Mouse (Mus musculus) forebrain, embryonic 10.5 days (tissue): ENCODE data around the gene Il6ra. TPM values are rescaled to one million over a fixed set of nuclear protein-coding genes. Genes with fewer than 3 reads are reported as not detected.

Experiments used
- DNase-seq: peaks from one replicate; pipeline ENCODE4 v3.0.0-alpha.2; 2017; ENCODE audit warnings: low spot score; ENCODE audit errors: extremely low spot score
- H3K27ac ChIP-seq: fragments of 300-500 bp; sonication (generic); 2 replicates; pipeline ENCODE4 v1.5.1; 2016; ENCODE audit warnings: mild to moderate bottlenecking
- H3K27me3 ChIP-seq: fragments of 300-500 bp; sonication (generic); 2 replicates; pipeline ENCODE4 v1.6.1; 2016; ENCODE audit warnings: mild to moderate bottlenecking; ENCODE audit not compliant: poor library complexity, severe bottlenecking
- H3K36me3 ChIP-seq: fragments of 300-500 bp; sonication (generic); replicated peaks from 2 replicates; pipeline ENCODE4 v1.6.1; 2016; ENCODE audit warnings: mild to moderate bottlenecking, moderate library complexity
- H3K4me1 ChIP-seq: fragments of 300-500 bp; sonication (generic); 2 replicates; pipeline ENCODE4 v1.6.1; 2016
- H3K4me3 ChIP-seq: fragments of 300-500 bp; sonication (generic); 2 replicates; pipeline ENCODE4 v1.5.1; 2016; ENCODE audit warnings: mild to moderate bottlenecking, moderate library complexity
- H3K9me3 ChIP-seq: fragments of 300-500 bp; sonication (generic); 2 replicates; pipeline ENCODE4 v1.6.1; 2016; ENCODE audit warnings: mild to moderate bottlenecking, moderate library complexity
- WGBS: fragments of 180-500 bp; shearing (Covaris S2); methylation state at CpG from one replicate; pipeline ENCODE4 v1.1.7; 2016; 5-methylcytosine and 5-hydroxymethylcytosine counted together
- polyA plus RNA-seq: library from polyadenylated mRNA; unstranded; fragments of >200 nt; fragmentation: Nextera tagmentation; extraction: Ambion mirVana; gene quantifications from 2 replicates; pipeline ENCODE4 v1.2.1, GENCODE M21; 2016

Gene Il6ra
- polyA plus RNA-seq, 1 experiment from 2014 or later, result 0.35 TPM

GRCm38 (mm10) chr3:89936495-89936894 is 23.5 kb upstream of the Il6ra start:
- H3K27ac ChIP-seq, result no peak overlapping the region
- 92% methylated on average over 3 of the region's 3 CpGs for WGBS
- no peak for DNase-seq
- no peaks in the 10 kb centered on the region for H3K27me3 ChIP-seq
- H3K9me3 ChIP-seq, result no peaks in the 10 kb centered on the region; the same call in 1 of the 2 replicates
- no peak overlapping the region for H3K4me3 ChIP-seq
- no peaks in the 10 kb centered on the region for H3K4me1 ChIP-seq
- peaks cover 51% of the 10 kb centered on the region for H3K36me3 ChIP-seq

GRCm38 (mm10) chr3:89932925-89933324 is 19.9 kb upstream of the Il6ra start:
- DNase-seq, result no peak
- Histone ChIP-seq H3K4me3 (no peak overlapping the region), H3K9me3 (no peaks in the 10 kb centered on the region; the same call in 1 of the 2 replicates), H3K36me3 (peaks cover 19% of the 10 kb centered on the region), H3K4me1 (no peaks in the 10 kb centered on the region), H3K27ac (no peak overlapping the region), H3K27me3 (no peaks in the 10 kb centered on the region)
- WGBS, result 91% methylated on average over 2 of the region's 2 CpGs

GRCm38 (mm10) chr3:89928956-89929355 is 16.0 kb upstream of the Il6ra start:
- no peaks in the 10 kb centered on the region for H3K4me1 ChIP-seq
- 79% methylated on average over 4 of the region's 4 CpGs for WGBS
- H3K36me3 ChIP-seq, result no peaks in the 10 kb centered on the region
- H3K27ac ChIP-seq, result no peak overlapping the region
- no peak overlapping the region for H3K4me3 ChIP-seq
- DNase-seq, result no peak
- no peaks in the 10 kb centered on the region; the same call in 1 of the 2 replicates for H3K9me3 ChIP-seq
- H3K27me3 ChIP-seq, result no peaks in the 10 kb centered on the region

GRCm38 (mm10) chr3:89926440-89926839 is 13.4 kb upstream of the Il6ra start:
- no peaks in the 10 kb centered on the region for H3K36me3 ChIP-seq
- 100% methylated on average over 1 of the region's 1 CpGs for WGBS
- H3K4me1 ChIP-seq, result no peaks in the 10 kb centered on the region
- H3K9me3 ChIP-seq, result no peaks in the 10 kb centered on the region
- no peak overlapping the region for H3K4me3 ChIP-seq
- DNase-seq, result no peak
- H3K27me3 ChIP-seq, result no peaks in the 10 kb centered on the region
- H3K27ac ChIP-seq, result no peak overlapping the region

GRCm38 (mm10) chr3:89920711-89921110 is 7.7 kb upstream of the Il6ra start:
- Histone ChIP-seq H3K27me3 (peaks cover 5% of the 10 kb centered on the region), H3K9me3 (no peaks in the 10 kb centered on the region), H3K4me1 (no peaks in the 10 kb centered on the region), H3K36me3 (no peaks in the 10 kb centered on the region), H3K27ac (no peak overlapping the region), H3K4me3 (no peak overlapping the region)
- 75% methylated on average over 6 of the region's 6 CpGs for WGBS
- DNase-seq, result no peak

GRCm38 (mm10) chr3:89917408-89917807 is 4.4 kb upstream of the Il6ra start:
- peaks cover 13% of the 10 kb centered on the region for H3K4me1 ChIP-seq
- no peaks in the 10 kb centered on the region for H3K36me3 ChIP-seq
- 53% methylated on average over 3 of the region's 3 CpGs for WGBS

GRCm38 (mm10) chr3:89916622-89917021 is 3.6 kb upstream of the Il6ra start:
- H3K36me3 ChIP-seq, result no peaks in the 10 kb centered on the region
- DNase-seq, result no peak
- H3K4me1 ChIP-seq, result peaks cover 16% of the 10 kb centered on the region
- 97% methylated on average over 1 of the region's 1 CpGs for WGBS
- H3K27ac ChIP-seq, result no peak overlapping the region
- peaks cover 46% of the 10 kb centered on the region for H3K27me3 ChIP-seq
- no peaks in the 10 kb centered on the region for H3K9me3 ChIP-seq
- H3K4me3 ChIP-seq, result no peak overlapping the region

More at GRCm38 (mm10) chr3:89917408-89917807, 4.4 kb upstream of the Il6ra start:
- H3K9me3 ChIP-seq, result no peaks in the 10 kb centered on the region
- DNase-seq, result no peak
- no peak overlapping the region for H3K27ac ChIP-seq
- peaks cover 38% of the 10 kb centered on the region for H3K27me3 ChIP-seq
- H3K4me3 ChIP-seq, result no peak overlapping the region

- WGBS, result 84% methylated on average over 4 of the region's 4 CpGs
- peaks cover 63% of the 10 kb centered on the region for H3K27me3 ChIP-seq
These were observed 1.7 kb upstream of the Il6ra start for GRCm38 (mm10) chr3:89914700-89915099.

GRCm38 (mm10) chr3:89912108-89912542 is 871 bp downstream of the Il6ra start:
- Histone ChIP-seq H3K4me3 (peak overlapping the region; percentile 62), H3K27ac (no peak overlapping the region), H3K27me3 (peaks cover 68% of the 10 kb centered on the region), H3K36me3 (no peaks in the 10 kb centered on the region), H3K9me3 (no peaks in the 10 kb centered on the region), H3K4me1 (peaks cover 21% of the 10 kb centered on the region)
- DNase-seq, result peak; percentile 17
- 33% methylated on average over 6 of the region's 6 CpGs for WGBS

More at GRCm38 (mm10) chr3:89914700-89915099, 1.7 kb upstream of the Il6ra start:
- no peaks in the 10 kb centered on the region for H3K36me3 ChIP-seq
- no peak for DNase-seq
- no peak overlapping the region for H3K4me3 ChIP-seq
- H3K4me1 ChIP-seq, result peaks cover 19% of the 10 kb centered on the region
- no peak overlapping the region for H3K27ac ChIP-seq
- no peaks in the 10 kb centered on the region for H3K9me3 ChIP-seq

- H3K27me3 ChIP-seq, result peaks cover 67% of the 10 kb centered on the region
- no peaks in the 10 kb centered on the region for H3K9me3 ChIP-seq
- H3K4me1 ChIP-seq, result peaks cover 21% of the 10 kb centered on the region
- H3K36me3 ChIP-seq, result no peaks in the 10 kb centered on the region
- 90% methylated on average over 3 of the region's 3 CpGs for WGBS
- no peak overlapping the region for H3K4me3 ChIP-seq
- DNase-seq, result no peak
- H3K27ac ChIP-seq, result no peak overlapping the region
These were observed 1.8 kb downstream of the Il6ra start for GRCm38 (mm10) chr3:89911207-89911606.

- Histone ChIP-seq H3K36me3 (no peaks in the 10 kb centered on the region), H3K9me3 (no peaks in the 10 kb centered on the region), H3K27ac (no peak overlapping the region), H3K4me3 (no peak overlapping the region), H3K4me1 (peaks cover 21% of the 10 kb centered on the region), H3K27me3 (peaks cover 55% of the 10 kb centered on the region)
- no peak for DNase-seq
- WGBS, result 69% methylated on average over 5 of the region's 5 CpGs
These were observed 3.1 kb downstream of the Il6ra start for GRCm38 (mm10) chr3:89909703-89910542.

GRCm38 (mm10) chr3:89908836-89909235 is 4.2 kb downstream of the Il6ra start:
- Histone ChIP-seq H3K27me3 (peaks cover 44% of the 10 kb centered on the region), H3K4me3 (no peak overlapping the region), H3K27ac (no peak overlapping the region), H3K4me1 (peaks cover 21% of the 10 kb centered on the region), H3K36me3 (no peaks in the 10 kb centered on the region), H3K9me3 (no peaks in the 10 kb centered on the region)
- DNase-seq, result no peak
- 89% methylated on average over 6 of the region's 6 CpGs for WGBS

GRCm38 (mm10) chr3:89907846-89908245 is 5.2 kb downstream of the Il6ra start:
- no peak overlapping the region for H3K4me3 ChIP-seq
- H3K4me1 ChIP-seq, result peaks cover 13% of the 10 kb centered on the region
- H3K27me3 ChIP-seq, result peaks cover 34% of the 10 kb centered on the region
- no peak for DNase-seq
- WGBS, result 77% methylated on average over 3 of the region's 3 CpGs
- H3K9me3 ChIP-seq, result no peaks in the 10 kb centered on the region
- no peaks in the 10 kb centered on the region for H3K36me3 ChIP-seq
- H3K27ac ChIP-seq, result no peak overlapping the region
